Mouse (Mus musculus) adrenal gland, postnatal 4 days (tissue): Measurements from ENCODE around the gene Stk33. TPM values are rescaled to one million over a fixed set of nuclear protein-coding genes. Genes with fewer than 3 reads are reported as not detected.

Source experiments
- DNase-seq, 2 experiments: peaks; one replicate each; pipeline ENCODE4 v3.0.0; 2021 to 2022; ENCODE audit warnings: low spot score in 2 of 2, mixed read lengths in 2 of 2
- total RNA-seq, 2 experiments: library from RNA; stranded (reverse); gene quantifications; 2 replicates each; pipeline ENCODE4 v1.2.3; 2021

The Stk33 gene
- total RNA-seq, 2 experiments from 2014 or later = 1.1 to 1.5 TPM

- peak; percentile 26 to 34 for DNase-seq
Measured at GRCm38 (mm10) chr7:109255506-109256352, 183.2 kb downstream of the Stk33 start.

GRCm38 (mm10) chr7:109251418-109251817, 187.5 kb downstream of the Stk33 start:
- DNase-seq = no peak

GRCm38 (mm10) chr7:109244776-109245175, 194.1 kb downstream of the Stk33 start:
- no peak for DNase-seq

- DNase-seq = no peak
Measured at GRCm38 (mm10) chr7:109241313-109241712, 197.6 kb downstream of the Stk33 start.

- no peak for DNase-seq
Measured at GRCm38 (mm10) chr7:109239346-109239745, 199.5 kb downstream of the Stk33 start.

GRCm38 (mm10) chr7:109238724-109239123, 200.2 kb downstream of the Stk33 start:
- no peak for DNase-seq

- DNase-seq = no peak
Measured at GRCm38 (mm10) chr7:109234882-109235640, 203.8 kb downstream of the Stk33 start.

GRCm38 (mm10) chr7:109234476-109234875, 204.4 kb downstream of the Stk33 start:
- no peak for DNase-seq

GRCm38 (mm10) chr7:109231881-109232321, 207.0 kb downstream of the Stk33 start:
- no peak for DNase-seq

GRCm38 (mm10) chr7:109231307-109231706, 207.6 kb downstream of the Stk33 start:
- no peak for DNase-seq

- peak in 1 of 2 experiments; percentile 34 for DNase-seq
Measured at GRCm38 (mm10) chr7:109230806-109231205, 208.1 kb downstream of the Stk33 start.

Other genes with a start within 250 kb of the Stk33 start
- under 1 TPM; 0.25 to 0.40 TPM for gene Trim66, start 69.1 kb upstream of the Stk33 start, total RNA-seq
- gene Rpl27a, start 80.1 kb upstream of the Stk33 start, total RNA-seq = 100 to 1,000 TPM; 264 to 272 TPM